Mouse (Mus musculus): ENCODE measurements around the gene Wfdc2. TPM values are rescaled to one million over a fixed set of nuclear protein-coding genes. Genes with fewer than 3 reads are reported as not detected.

The Wfdc2 gene
- polyA plus RNA-seq, 2 experiments, result 0.56 to 0.96 TPM

DNA sequence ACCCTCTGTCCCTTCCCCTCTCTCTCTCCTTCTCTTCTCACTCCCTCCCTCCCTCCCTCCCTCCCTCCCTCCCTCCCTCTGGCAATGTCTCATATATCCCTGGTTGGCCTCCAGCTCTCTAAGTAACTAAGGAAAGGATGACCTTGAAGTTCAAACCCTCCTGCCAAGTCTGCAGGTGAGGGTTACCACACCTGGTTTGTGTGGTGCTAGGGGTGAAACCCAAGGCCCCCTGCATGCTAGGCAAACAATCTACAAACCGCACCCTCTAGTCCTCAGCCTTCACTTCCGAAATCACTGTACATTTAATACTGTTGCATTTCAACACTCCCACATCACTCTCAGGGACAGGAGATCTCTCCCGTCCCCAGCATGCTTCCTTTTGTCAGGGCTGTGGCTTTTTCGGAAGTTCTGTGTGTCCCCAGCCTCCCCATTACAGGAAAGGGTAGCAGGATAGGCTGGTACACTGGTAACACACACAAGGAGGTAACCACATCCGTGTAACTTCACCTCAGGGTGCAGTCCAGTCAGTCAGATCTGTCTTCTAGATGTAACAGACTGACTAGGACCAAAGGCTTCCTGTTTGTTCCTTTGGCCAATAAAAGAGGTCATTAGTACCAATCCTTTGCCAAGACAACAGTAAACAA, 17.6 kb upstream of the Wfdc2 start:
- H3K9me3 ChIP-seq (ENCODE audit: control insufficient read depth, low read length), result no peaks in the 10 kb centered on the region
- no peak overlapping the region for H3K4me2 ChIP-seq (ENCODE audit: low read depth)
- WGBS (ENCODE audit: insufficient replicate concordance), result 12% methylated on average over 5 of the region's 5 CpGs
- no peak for DNase-seq (ENCODE audit: low read depth in 3 of 3, low spot score in 3 of 3)
- no peaks in the 10 kb centered on the region; a peak in 1 of 4 replicates for H3K4me1 ChIP-seq (replicated peaks; ENCODE audit: control insufficient read depth in 2 of 2, insufficient read depth in 2 of 2, low read length in 1 of 2)
- TF ChIP-seq EP300 (IDR thresholded peaks at IDR 0.05; ENCODE audit: low read depth), result no peak
- TF ChIP-seq CTCF (IDR thresholded peaks at IDR 0.05; ENCODE audit: low read depth), result no peak
- no peaks in the 10 kb centered on the region for H3K36me3 ChIP-seq (replicated peaks; ENCODE audit: control insufficient read depth, insufficient read depth, low read depth)
- no peaks in the 10 kb centered on the region for H3K27me3 ChIP-seq (ENCODE audit: control insufficient read depth, insufficient read depth, low read length)
- H3K9ac ChIP-seq (replicated peaks), result no peak overlapping the region
- no peak overlapping the region for H3K27ac ChIP-seq
- ATAC-seq (ENCODE audit: insufficient read depth), result no peak
- no peak overlapping the region for H3K4me3 ChIP-seq (ENCODE audit: insufficient read depth in 1 of 2, low read depth in 2 of 2, low read length in 2 of 2)

DNA sequence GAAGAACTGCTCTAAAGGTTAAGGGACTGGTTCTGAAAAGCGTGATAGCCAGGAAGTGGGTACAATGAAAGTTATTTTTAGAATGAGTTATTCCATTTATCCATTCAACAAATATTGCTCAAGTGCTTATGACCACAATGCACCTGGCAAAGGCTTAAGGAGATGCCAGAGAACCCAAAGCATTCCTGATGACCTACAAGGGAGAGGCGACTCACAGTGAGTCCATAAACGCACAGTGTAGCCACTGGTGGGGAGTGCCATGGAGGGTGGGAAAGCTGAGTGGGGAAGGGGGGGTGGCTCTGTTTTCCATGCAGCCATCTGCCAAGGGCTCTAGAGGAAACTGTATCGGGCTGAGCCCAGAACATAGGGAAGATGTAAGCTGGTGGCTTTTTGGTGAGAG, 12.9 kb upstream of the Wfdc2 start:
- Histone ChIP-seq H3K4me2 (ENCODE audit: low read depth) (no peak overlapping the region), H3K4me3 (ENCODE audit: insufficient read depth in 1 of 2, low read depth in 2 of 2, low read length in 2 of 2) (no peak overlapping the region), H3K9ac (replicated peaks) (no peak overlapping the region), H3K27ac (no peak overlapping the region), H3K4me1 (replicated peaks; ENCODE audit: control insufficient read depth in 2 of 2, insufficient read depth in 2 of 2, low read length in 1 of 2) (no peaks in the 10 kb centered on the region), H3K27me3 (ENCODE audit: control insufficient read depth, insufficient read depth, low read length) (no peaks in the 10 kb centered on the region), H3K36me3 (replicated peaks; ENCODE audit: control insufficient read depth, insufficient read depth, low read depth) (no peaks in the 10 kb centered on the region), H3K9me3 (ENCODE audit: control insufficient read depth, low read length) (no peaks in the 10 kb centered on the region)
- WGBS (ENCODE audit: insufficient replicate concordance), result 20% methylated on average over 4 of the region's 4 CpGs
- ATAC-seq (ENCODE audit: insufficient read depth), result no peak
- no peak for DNase-seq (ENCODE audit: low read depth in 3 of 3, low spot score in 3 of 3)
- no peak for TF ChIP-seq EP300 (IDR thresholded peaks at IDR 0.05; ENCODE audit: low read depth)
- no peak for TF ChIP-seq CTCF (IDR thresholded peaks at IDR 0.05; ENCODE audit: low read depth)

DNA sequence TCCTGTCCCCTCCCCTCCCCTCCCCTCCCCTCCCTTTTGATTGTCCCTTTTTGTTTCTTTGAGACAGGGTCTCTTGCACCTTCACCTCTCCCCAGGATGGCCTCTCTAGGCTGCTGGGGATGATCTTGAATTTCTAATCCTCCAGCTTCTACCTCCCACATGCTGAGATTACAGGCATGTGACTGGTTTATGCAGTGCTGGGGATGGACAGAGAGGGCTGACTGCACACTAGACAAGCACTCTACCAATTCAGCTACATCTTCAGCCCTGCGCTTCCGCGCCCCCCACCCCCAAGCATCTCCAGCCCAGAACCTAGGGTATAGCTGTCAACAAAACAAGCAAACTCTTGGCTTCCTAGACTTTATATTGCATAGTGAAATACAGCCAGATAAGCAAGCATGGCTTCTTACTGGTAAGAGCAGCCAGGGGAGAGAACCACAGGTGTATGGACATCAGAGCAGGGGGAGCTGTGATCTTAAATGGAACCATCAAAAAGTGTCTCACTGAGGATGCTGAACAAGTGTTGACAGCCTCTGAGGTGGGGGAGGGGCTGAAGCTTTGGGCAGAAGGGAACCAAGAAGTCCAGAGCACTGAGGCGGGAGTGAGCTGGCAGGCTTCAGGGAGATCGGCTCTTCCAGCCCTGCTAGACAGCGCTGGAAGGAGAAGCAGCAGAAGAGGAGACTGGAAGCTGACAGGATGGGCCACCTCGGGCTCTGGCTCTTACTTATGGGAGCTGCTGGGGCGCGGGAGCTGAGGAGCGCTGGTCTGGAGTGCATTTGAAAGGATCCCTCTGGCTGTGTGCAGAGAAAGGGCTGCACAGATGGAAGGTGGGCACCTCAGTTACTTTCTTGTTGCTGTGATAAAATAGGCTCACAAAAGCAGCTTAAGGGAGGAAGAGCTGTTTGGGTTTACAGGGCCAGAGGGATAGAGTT, 12.0 kb upstream of the Wfdc2 start:
- WGBS (ENCODE audit: insufficient replicate concordance), result 20% methylated on average over 10 of the region's 10 CpGs
- TF ChIP-seq CTCF (IDR thresholded peaks at IDR 0.05; ENCODE audit: low read depth), result no peak
- no peak for TF ChIP-seq EP300 (IDR thresholded peaks at IDR 0.05; ENCODE audit: low read depth)

DNA sequence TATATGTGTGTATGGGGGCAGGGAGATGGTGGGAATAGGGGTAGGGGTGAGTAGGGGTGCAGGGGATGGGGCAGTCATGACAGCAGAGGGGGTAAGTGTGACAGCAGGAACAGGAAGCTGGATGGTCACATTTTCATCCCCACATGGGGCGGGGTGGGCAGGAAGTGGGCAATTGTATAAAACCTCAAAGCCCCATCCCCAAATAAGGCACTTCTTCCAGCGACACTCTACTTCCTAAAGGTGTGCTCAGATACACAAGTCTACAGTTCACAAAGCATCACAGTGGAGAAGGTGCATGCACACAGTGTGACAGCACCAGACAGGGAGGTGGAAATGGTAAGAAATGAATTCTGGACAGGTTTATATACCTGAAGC, 11.3 kb upstream of the Wfdc2 start:
- H3K9ac ChIP-seq (replicated peaks), result no peak overlapping the region
- H3K27ac ChIP-seq, result no peak overlapping the region
- no peaks in the 10 kb centered on the region for H3K4me1 ChIP-seq (replicated peaks; ENCODE audit: control insufficient read depth in 2 of 2, insufficient read depth in 2 of 2, low read length in 1 of 2)
- TF ChIP-seq CTCF (IDR thresholded peaks at IDR 0.05; ENCODE audit: low read depth) (no peak), EP300 (IDR thresholded peaks at IDR 0.05; ENCODE audit: low read depth) (no peak)
- H3K4me2 ChIP-seq (ENCODE audit: low read depth), result no peak overlapping the region
- 8% methylated on average over 2 of the region's 2 CpGs for WGBS (ENCODE audit: insufficient replicate concordance)
- ATAC-seq (ENCODE audit: insufficient read depth), result no peak
- no peaks in the 10 kb centered on the region for H3K9me3 ChIP-seq (ENCODE audit: control insufficient read depth, low read length)
- H3K27me3 ChIP-seq (ENCODE audit: control insufficient read depth, insufficient read depth, low read length), result no peaks in the 10 kb centered on the region
- no peak overlapping the region for H3K4me3 ChIP-seq (ENCODE audit: insufficient read depth in 1 of 2, low read depth in 2 of 2, low read length in 2 of 2)
- no peaks in the 10 kb centered on the region for H3K36me3 ChIP-seq (replicated peaks; ENCODE audit: control insufficient read depth, insufficient read depth, low read depth)
- no peak for DNase-seq (ENCODE audit: low read depth in 3 of 3, low spot score in 3 of 3)

More for the DNA sequence above, 12.0 kb upstream of the Wfdc2 start:
- DNase-seq (ENCODE audit: low read depth in 3 of 3, low spot score in 3 of 3) (no peak), ATAC-seq (ENCODE audit: insufficient read depth) (no peak)
- Histone ChIP-seq H3K4me2 (ENCODE audit: low read depth) (no peak overlapping the region), H3K27ac (no peak overlapping the region), H3K9me3 (ENCODE audit: control insufficient read depth, low read length) (no peaks in the 10 kb centered on the region), H3K4me3 (ENCODE audit: insufficient read depth in 1 of 2, low read depth in 2 of 2, low read length in 2 of 2) (no peak overlapping the region), H3K27me3 (ENCODE audit: control insufficient read depth, insufficient read depth, low read length) (no peaks in the 10 kb centered on the region), H3K4me1 (replicated peaks; ENCODE audit: control insufficient read depth in 2 of 2, insufficient read depth in 2 of 2, low read length in 1 of 2) (no peaks in the 10 kb centered on the region), H3K9ac (replicated peaks) (no peak overlapping the region), H3K36me3 (replicated peaks; ENCODE audit: control insufficient read depth, insufficient read depth, low read depth) (no peaks in the 10 kb centered on the region)

DNA sequence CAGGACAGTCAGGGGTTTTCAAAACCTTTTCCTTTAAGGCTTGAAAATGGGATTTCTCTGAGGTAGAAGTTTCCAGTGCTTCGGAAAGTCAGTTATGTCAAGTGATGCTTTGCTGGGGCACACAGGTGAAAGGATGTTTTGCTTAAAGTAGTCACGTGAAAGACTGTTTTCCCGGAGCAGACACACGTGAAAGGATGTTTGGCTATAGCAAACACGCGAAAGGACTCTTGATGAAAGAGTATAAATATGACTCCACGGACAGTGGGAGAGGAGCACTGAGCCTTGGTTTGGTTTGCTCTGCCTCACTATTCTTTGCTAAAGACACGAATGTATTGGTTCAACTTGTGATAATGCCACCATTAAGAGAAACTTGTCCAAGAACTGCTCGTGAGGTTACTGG, 10.7 kb upstream of the Wfdc2 start:
- Histone ChIP-seq H3K4me1 (replicated peaks; ENCODE audit: control insufficient read depth in 2 of 2, insufficient read depth in 2 of 2, low read length in 1 of 2) (no peaks in the 10 kb centered on the region), H3K27ac (no peak overlapping the region), H3K9ac (replicated peaks) (no peak overlapping the region), H3K36me3 (replicated peaks; ENCODE audit: control insufficient read depth, insufficient read depth, low read depth) (no peaks in the 10 kb centered on the region), H3K27me3 (ENCODE audit: control insufficient read depth, insufficient read depth, low read length) (no peaks in the 10 kb centered on the region), H3K9me3 (ENCODE audit: control insufficient read depth, low read length) (no peaks in the 10 kb centered on the region), H3K4me2 (ENCODE audit: low read depth) (no peak overlapping the region), H3K4me3 (ENCODE audit: insufficient read depth in 1 of 2, low read depth in 2 of 2, low read length in 2 of 2) (no peak overlapping the region)
- 56% methylated on average over 9 of the region's 9 CpGs for WGBS (ENCODE audit: insufficient replicate concordance)
- ATAC-seq (ENCODE audit: insufficient read depth), result no peak
- DNase-seq (ENCODE audit: low read depth in 3 of 3, low spot score in 3 of 3), result no peak
- TF ChIP-seq CTCF (IDR thresholded peaks at IDR 0.05; ENCODE audit: low read depth), result no peak
- no peak for TF ChIP-seq EP300 (IDR thresholded peaks at IDR 0.05; ENCODE audit: low read depth)
